Mouse (Mus musculus) liver, adult 2 months (tissue): ENCODE measurements around the gene Sirt5. TPM values are rescaled to one million over a fixed set of nuclear protein-coding genes. Genes with fewer than 3 reads are reported as not detected.

ENCODE experiments used
- DNase-seq: peaks from one replicate; pipeline ENCODE4 v3.0.0-alpha.2; 2011; ENCODE audit warnings: low read depth, low spot score; ENCODE audit errors: extremely low read depth
- H3K27ac ChIP-seq: fragments of 200-500 bp; replicated peaks from 2 replicates; pipeline ENCODE4 v1.5.1; 2012; ENCODE audit warnings: low read depth, mild to moderate bottlenecking, control low read depth, inconsistent platforms, low read length; ENCODE audit not compliant: insufficient read depth
- H3K27me3 ChIP-seq: fragments of 200-500 bp; 2 replicates; pipeline ENCODE4 v1.6.1; 2012; ENCODE audit warnings: mild to moderate bottlenecking, moderate library complexity, low read length, inconsistent platforms; ENCODE audit not compliant: control insufficient read depth, insufficient read depth
- H3K36me3 ChIP-seq: fragments of 200-500 bp; 2 replicates; pipeline ENCODE4 v1.6.1; 2012; ENCODE audit warnings: low read length, inconsistent platforms; ENCODE audit not compliant: control insufficient read depth, insufficient read depth
- H3K4me1 ChIP-seq: fragments of 200-500 bp; 2 replicates; pipeline ENCODE4 v1.6.1; 2011; ENCODE audit warnings: low read length; ENCODE audit not compliant: control insufficient read depth, insufficient read depth
- H3K4me3 ChIP-seq: fragments of 200-500 bp; 2 replicates; pipeline ENCODE4 v1.5.1; 2011; ENCODE audit warnings: low read depth, mild to moderate bottlenecking, control low read depth, low read length, moderate library complexity; ENCODE audit not compliant: insufficient read depth
- H3K79me2 ChIP-seq: fragments of 200-500 bp; 2 replicates; pipeline ENCODE4 v1.6.1; 2012; ENCODE audit warnings: inconsistent platforms, mild to moderate bottlenecking, low read length, moderate library complexity; ENCODE audit not compliant: control insufficient read depth, insufficient read depth
- H3K9ac ChIP-seq: fragments of 200-500 bp; 2 replicates; pipeline ENCODE4 v1.6.1; 2012; ENCODE audit warnings: low read depth, mild to moderate bottlenecking, control low read depth, inconsistent platforms, low read length
- CTCF ChIP-seq: fragments of 200-500 bp; IDR thresholded peaks from 2 replicates; pipeline ENCODE4 v1.5.1; 2011; ENCODE audit warnings: low read depth, low read length, control low read depth
- POLR2A ChIP-seq: fragments of 200-500 bp; IDR thresholded peaks from 2 replicates; pipeline ENCODE4 v1.6.1; 2011; ENCODE audit warnings: low read length, control low read depth; ENCODE audit not compliant: insufficient read depth; ENCODE audit errors: extremely low read depth
- WGBS: fragments of 180-500 bp; shearing (Covaris S2); methylation state at CpG from one replicate; pipeline ENCODE4 v1.1.7; 2018; 5-methylcytosine and 5-hydroxymethylcytosine counted together
- polyA plus RNA-seq: library from polyadenylated mRNA; depleted of rRNA; stranded (reverse); fragments of >200 nt; gene quantifications from 2 replicates; pipeline ENCODE4 v1.2.3, GENCODE M21; 2012
- total RNA-seq: library from RNA; depleted of rRNA; stranded (reverse); fragments of >200 nt; gene quantifications from 2 replicates; pipeline ENCODE4 v1.2.3, GENCODE M21; 2014

Sirt5 gene
- total and polyA plus RNA-seq, 2 experiments: 8.7 to 21.6 TPM

- H3K27me3 ChIP-seq: no peaks in the 10 kb centered on the region
- H3K79me2 ChIP-seq: no peaks in the 10 kb centered on the region
- no peak overlapping the region for H3K9ac ChIP-seq
- peak; percentile 75 for DNase-seq
- no peaks in the 10 kb centered on the region for H3K4me1 ChIP-seq
- 68% methylated on average over 8 of the region's 8 CpGs for WGBS
- no peak overlapping the region; the same call in 1 of the 2 replicates for H3K27ac ChIP-seq
- no peaks in the 10 kb centered on the region for H3K36me3 ChIP-seq
- no peak for TF ChIP-seq CTCF
- TF ChIP-seq POLR2A: no peak
- no peak overlapping the region for H3K4me3 ChIP-seq
Measured at GRCm38 (mm10) chr13:43349376-43349775, 15.9 kb upstream of the Sirt5 start.

- Histone ChIP-seq H3K27ac (peak overlapping the region; percentile 82), H3K36me3 (no peaks in the 10 kb centered on the region), H3K79me2 (no peaks in the 10 kb centered on the region), H3K9ac (no peak overlapping the region), H3K4me3 (no peak overlapping the region), H3K4me1 (no peaks in the 10 kb centered on the region), H3K27me3 (no peaks in the 10 kb centered on the region)
- no peak for DNase-seq
- no peak for TF ChIP-seq CTCF
- no peak for TF ChIP-seq POLR2A
- 80% methylated on average over 9 of the region's 9 CpGs for WGBS
Measured at GRCm38 (mm10) chr13:43350489-43351169, 14.7 kb upstream of the Sirt5 start.

- H3K4me1 ChIP-seq: no peaks in the 10 kb centered on the region
- no peaks in the 10 kb centered on the region for H3K36me3 ChIP-seq
- no peak overlapping the region for H3K9ac ChIP-seq
- H3K4me3 ChIP-seq: no peak overlapping the region
- no peak overlapping the region for H3K27ac ChIP-seq
- no peak for TF ChIP-seq CTCF
- no peak for TF ChIP-seq POLR2A
- DNase-seq: no peak
- 73% methylated on average over 4 of the region's 4 CpGs for WGBS
- no peaks in the 10 kb centered on the region for H3K79me2 ChIP-seq
- no peaks in the 10 kb centered on the region for H3K27me3 ChIP-seq
Measured at GRCm38 (mm10) chr13:43353356-43353755, 11.9 kb upstream of the Sirt5 start.

DNA sequence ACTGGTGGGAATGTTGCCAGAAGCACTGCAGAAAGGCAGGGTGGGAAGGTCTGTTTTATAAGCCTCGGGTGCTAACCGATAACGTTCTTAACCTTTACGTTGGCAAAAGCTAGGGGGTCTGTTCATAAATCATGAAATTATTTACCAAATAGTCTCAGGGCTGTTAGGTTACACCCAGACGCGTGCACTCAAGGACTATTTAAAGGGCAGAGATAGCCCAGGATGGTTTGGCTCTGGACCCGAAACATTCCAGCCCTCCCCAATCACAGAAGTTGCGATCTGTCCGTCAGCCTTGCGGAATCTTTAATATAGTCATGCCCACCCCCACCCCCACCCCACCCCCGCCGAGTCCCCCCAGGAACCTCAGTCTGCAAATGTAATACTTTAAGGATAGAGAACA, 10.9 kb upstream of the Sirt5 start:
- Histone ChIP-seq H3K9ac (no peak overlapping the region), H3K27me3 (no peaks in the 10 kb centered on the region), H3K4me3 (no peak overlapping the region), H3K36me3 (no peaks in the 10 kb centered on the region), H3K27ac (no peak overlapping the region), H3K79me2 (no peaks in the 10 kb centered on the region), H3K4me1 (no peaks in the 10 kb centered on the region)
- TF ChIP-seq POLR2A (no peak), CTCF (no peak)
- WGBS: 77% methylated on average over 12 of the region's 12 CpGs
- DNase-seq: no peak

GRCm38 (mm10) chr13:43356346-43357125, 8.8 kb upstream of the Sirt5 start:
- Histone ChIP-seq H3K4me1 (no peaks in the 10 kb centered on the region), H3K9ac (no peak overlapping the region), H3K79me2 (no peaks in the 10 kb centered on the region), H3K4me3 (no peak overlapping the region), H3K36me3 (no peaks in the 10 kb centered on the region), H3K27me3 (no peaks in the 10 kb centered on the region), H3K27ac (no peak overlapping the region)
- TF ChIP-seq CTCF: no peak
- TF ChIP-seq POLR2A: no peak
- WGBS: 91% methylated on average over 14 of the region's 14 CpGs
- no peak for DNase-seq

DNA sequence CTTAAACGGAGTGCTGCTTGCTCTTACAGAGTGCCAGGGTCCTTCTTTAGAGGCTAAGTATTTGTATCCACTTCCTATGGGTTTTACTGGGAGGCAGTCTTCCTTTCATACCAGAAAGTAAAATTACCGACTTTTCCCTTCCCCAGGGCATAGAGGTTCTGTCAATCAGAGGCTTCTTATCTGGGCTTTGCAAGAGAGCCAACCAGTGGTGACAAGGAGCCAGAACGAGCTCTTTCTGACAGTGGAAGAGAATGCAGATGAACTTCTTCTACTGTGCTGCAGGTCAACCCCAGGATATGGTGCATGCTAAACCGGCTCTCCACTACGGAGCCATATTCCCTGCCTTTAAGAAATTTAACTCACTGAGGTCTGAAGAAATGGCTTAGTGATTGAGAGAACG, 4.8 kb upstream of the Sirt5 start:
- Histone ChIP-seq H3K27me3 (no peaks in the 10 kb centered on the region), H3K9ac (no peak overlapping the region), H3K79me2 (no peaks in the 10 kb centered on the region), H3K4me1 (peaks cover 2% of the 10 kb centered on the region; the same call in 1 of the 2 replicates), H3K27ac (no peak overlapping the region), H3K4me3 (no peak overlapping the region), H3K36me3 (no peaks in the 10 kb centered on the region)
- DNase-seq: no peak
- TF ChIP-seq CTCF (no peak), POLR2A (no peak)
- WGBS: 65% methylated on average over 6 of the region's 6 CpGs
